Mouse (Mus musculus) left cerebral cortex, postnatal 25 days (tissue): ENCODE measurements around the gene Adat1. TPM values are rescaled to one million over a fixed set of nuclear protein-coding genes. Genes with fewer than 3 reads are reported as not detected.
A peak's percentile ranks its signal among the peaks of the same experiment; 100 is the strongest.
"Not testable (repeated sequence)": the region's sequence is repeated elsewhere in the genome, so short reads cannot be mapped to it uniquely, and the experiment has no call there.

Experiments used
- DNase-seq, 2 experiments: peaks; one replicate each; pipeline ENCODE4 v3.0.0; 2022; ENCODE audit warnings: low spot score in 2 of 2, mixed read lengths in 1 of 2
- intact Hi-C: fragments of 180-260 bp; cut with DNase I; formaldehyde crosslinking; loops from one replicate; pipeline ENCODE4 v1.15.1; 2025
- total RNA-seq, 2 experiments: library from RNA; stranded (reverse); gene quantifications; 2 replicates each; pipeline ENCODE4 v1.2.3; 2021

The Adat1 gene
- total RNA-seq, 2 experiments from 2014 or later = 5.4 to 6.6 TPM

DNA sequence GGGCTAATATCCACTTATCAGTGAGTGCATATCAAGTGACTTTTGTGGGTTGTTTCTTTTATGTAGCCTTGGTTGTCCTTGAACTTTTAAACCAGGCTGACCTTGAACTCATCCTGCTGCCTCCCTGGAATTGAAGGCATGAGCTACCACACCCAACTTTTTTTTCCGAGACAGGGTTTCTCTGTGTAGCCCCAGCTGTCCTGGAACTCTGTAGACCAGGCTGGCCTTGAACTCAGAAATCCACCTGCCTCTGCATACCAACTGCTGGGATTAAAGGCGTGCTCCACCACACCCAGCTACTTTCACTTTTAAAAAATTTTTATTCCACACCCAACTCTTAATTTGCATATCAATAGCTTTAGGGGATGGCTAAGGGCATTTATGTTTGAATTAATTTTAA lies 48.6 kb downstream of the Adat1 start:
- DNase-seq = no peak
- intact Hi-C loops = no loop called here

- intact Hi-C loops = loop anchor here (2.0 kb wide), 1 partner anchor 50 kb away; no protein-coding TSS in a partner anchor
- peak in 1 of 2 experiments; percentile 29 for DNase-seq
Observed at GRCm38 (mm10) chr8:111941101-111941454, 51.0 kb downstream of the Adat1 start.

DNA sequence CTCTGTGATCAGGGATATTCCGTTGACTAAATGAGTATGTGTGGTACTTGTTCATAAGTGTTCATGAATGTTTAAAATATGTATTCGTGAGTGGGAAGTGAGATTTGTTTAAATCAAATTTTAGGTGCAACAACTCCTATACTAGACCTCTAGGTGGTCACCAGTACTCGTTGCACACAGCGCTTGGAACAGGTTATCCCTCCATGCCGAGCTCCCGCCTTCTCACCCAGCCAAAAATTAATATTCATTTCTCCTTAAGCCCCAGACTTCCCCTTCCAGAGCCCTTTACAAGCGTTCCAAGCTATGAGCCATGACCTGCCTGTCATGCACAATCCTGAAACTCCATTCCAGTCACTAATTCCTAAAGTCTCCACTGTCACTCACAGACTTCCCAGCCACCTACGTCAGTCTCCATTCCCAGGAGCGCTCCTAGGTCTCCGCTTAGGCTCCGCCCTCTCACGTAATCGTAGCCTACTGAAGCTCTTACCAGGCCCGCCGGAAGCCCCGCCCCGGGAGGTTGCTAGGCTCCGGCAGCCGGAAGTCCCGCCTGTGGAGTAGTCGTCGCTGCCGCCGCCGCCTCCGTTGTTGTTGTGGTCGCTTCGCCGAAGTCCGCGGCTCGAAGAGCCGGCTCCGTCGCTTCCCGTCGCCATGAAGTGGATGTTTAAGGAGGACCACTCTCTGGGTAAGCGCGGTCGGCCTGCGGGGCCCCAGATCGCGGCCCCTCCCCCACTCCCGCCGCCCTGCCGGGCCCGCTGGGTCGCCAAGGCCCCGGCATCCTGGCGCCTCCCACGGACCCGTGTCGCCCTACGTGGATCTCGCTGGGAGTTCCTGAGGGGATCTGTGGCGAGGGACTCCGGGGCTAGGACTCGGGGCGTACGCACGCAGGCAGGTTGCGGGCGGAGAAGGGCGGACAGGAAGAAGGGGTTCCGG lies 51.7 kb downstream of the Adat1 start, which contains the start of gene Gabarapl2:
Gene Gabarapl2 (plus strand): TSS at position 533 of the 930 bp plus-strand sequence.
- peak; percentile 98 for DNase-seq
- intact Hi-C loops = loop anchor here (2.0 kb wide), 1 partner anchor 50 kb away; no protein-coding TSS in a partner anchor

GRCm38 (mm10) chr8:111939516-111940142 lies 52.5 kb downstream of the Adat1 start:
- intact Hi-C loops = loop anchor here (2.0 kb wide), 1 partner anchor 51 kb away; no protein-coding TSS in a partner anchor

DNA sequence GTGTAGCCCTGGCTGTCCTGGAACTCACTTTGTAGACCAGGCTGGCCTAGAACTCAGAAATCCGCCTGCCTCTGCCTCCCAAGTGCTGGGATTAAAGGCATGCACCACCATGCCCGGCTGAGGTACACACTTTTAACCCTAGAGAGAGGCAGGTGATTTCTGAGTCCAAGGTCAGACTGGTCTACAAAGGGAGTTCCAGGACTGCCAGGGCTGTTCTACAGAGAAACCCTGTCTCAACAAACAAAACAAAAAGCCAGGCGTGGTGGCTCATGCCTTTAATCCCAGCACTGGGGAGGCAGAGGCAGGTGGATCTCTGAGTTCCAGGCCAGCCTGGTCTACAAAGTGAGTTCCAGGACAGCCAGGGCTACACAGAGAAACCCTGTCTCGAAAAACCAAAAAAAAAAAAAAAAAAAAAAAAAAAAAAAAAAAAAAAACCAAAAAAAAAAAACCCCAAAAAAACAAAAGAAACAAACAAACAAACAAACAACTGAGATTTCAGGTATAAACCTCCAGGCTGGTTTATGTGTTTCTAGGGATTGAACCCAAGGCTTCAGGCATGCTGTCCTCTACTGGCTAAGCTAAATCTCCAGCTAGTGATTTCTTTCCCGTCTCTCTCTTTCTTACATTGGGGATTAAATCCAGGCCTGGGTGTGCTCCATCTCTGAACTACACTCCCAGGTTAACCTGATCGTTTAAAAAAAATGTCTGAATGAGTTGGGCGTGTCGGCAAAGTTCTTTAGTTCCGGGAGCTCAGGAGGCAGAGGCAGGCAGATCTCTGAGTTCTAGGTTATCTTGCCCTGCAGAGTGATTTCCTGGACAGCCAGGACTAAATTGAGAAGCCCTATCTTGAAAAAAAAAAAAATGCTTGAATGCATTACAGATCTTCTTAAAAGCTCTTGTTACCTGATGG lies 53.8 kb downstream of the Adat1 start:
- intact Hi-C loops, DNase-seq: not testable (repeated sequence)

More at GRCm38 (mm10) chr8:111939516-111940142, 52.5 kb downstream of the Adat1 start:
- no peak for DNase-seq

DNA sequence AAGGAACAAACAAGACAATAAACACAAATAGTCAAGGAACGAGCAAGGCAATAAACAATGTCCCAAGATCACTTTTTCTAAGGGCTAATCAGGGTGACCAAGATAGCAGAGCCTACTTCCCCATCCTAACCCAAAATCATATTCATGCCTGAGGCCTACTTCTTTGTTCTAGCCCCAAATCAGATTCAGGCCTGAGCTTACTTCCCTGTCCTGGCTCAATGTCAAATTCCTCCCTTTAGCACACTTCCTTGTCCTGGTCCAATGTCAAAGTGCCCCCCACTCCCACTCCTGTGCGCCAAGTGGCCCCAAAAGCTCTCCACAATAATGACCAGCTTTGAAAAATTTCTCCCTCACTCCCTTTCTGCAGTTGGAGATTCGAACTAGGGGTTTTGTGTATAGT lies 54.9 kb downstream of the Adat1 start:
- no peak for DNase-seq
- intact Hi-C loops = no loop called here

DNA sequence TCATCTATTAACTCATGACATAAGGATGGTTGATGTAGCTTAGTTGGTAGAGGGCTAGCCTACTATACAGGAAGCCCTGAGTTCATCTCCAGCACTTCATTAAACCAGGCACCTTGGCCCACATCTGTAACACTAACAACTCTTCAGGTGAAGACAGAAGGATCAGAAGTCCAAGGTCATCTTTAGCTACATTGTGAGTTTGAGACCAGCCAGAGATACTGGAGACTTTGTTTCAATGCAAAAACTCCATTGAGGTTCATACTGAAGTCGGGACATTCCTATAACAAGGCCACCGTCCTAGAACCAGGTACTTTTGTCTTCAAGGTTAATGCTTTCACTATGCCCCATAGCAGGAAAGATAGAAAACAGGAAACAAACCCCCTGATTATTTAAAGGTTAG lies 57.9 kb downstream of the Adat1 start:
- no peak for DNase-seq
- intact Hi-C loops = no loop called here

GRCm38 (mm10) chr8:111933348-111934076 lies 58.6 kb downstream of the Adat1 start, which contains the start of gene Tmem231:
Gene Tmem231 (minus strand): TSS chr8:111933881.
- intact Hi-C loops = no loop called here
- peak; percentile 90 to 97 for DNase-seq

GRCm38 (mm10) chr8:111932580-111933336 lies 59.3 kb downstream of the Adat1 start:
- intact Hi-C loops = no loop called here
- DNase-seq = peak; percentile 20 to 32

GRCm38 (mm10) chr8:111931721-111932120 lies 60.4 kb downstream of the Adat1 start:
- intact Hi-C loops = no loop called here
- no peak for DNase-seq

GRCm38 (mm10) chr8:111929648-111930344 lies 62.3 kb downstream of the Adat1 start:
- no peak for DNase-seq

GRCm38 (mm10) chr8:111924976-111925375 lies 67.1 kb downstream of the Adat1 start:
- intact Hi-C loops = no loop called here

More at GRCm38 (mm10) chr8:111929648-111930344, 62.3 kb downstream of the Adat1 start:
- intact Hi-C loops = no loop called here

DNA sequence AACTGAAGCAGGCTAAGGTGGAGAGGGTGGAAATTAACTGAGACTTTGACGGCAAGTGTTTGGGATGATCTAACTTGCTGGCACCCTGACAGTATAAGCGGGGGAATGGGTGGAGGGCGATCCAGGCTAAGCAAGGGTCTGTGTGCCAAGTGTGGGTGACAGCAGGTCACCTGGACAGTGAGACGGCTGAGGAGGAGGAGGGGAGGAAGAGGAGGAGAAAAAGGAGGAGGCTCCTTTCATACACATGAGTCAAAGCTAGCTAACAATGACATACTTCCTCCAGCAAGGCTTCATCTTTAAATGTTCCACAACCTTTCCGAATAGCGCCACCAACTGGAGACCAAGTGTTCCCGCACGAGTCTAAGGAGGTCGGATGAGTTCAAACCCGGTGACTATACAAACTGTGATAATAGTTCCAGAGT lies 68.7 kb downstream of the Adat1 start:
- peak; percentile 25 to 57 for DNase-seq
- intact Hi-C loops = no loop called here

More at GRCm38 (mm10) chr8:111924976-111925375, 67.1 kb downstream of the Adat1 start:
- no peak for DNase-seq

DNA sequence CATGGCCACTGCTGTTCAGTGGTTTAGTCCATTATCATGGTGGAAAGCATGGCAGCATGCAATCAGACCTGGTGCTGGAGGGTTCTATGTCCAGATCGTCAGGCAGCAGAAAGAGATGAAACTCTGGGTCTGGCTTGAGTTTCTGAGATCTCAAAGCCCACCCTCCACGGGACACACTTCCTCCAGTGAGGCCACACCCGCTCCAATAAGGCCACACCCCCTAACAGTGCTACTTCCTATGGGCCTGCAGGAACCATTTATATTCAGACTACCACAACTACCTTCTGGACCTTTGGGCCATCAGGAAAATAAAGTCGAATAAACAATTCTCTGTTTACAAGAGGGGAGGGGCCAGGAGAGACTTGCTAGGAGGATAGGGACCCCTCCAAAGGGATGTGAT lies 71.1 kb downstream of the Adat1 start:
- intact Hi-C loops = no loop called here
- DNase-seq = no peak

GRCm38 (mm10) chr8:111919663-111920062 lies 72.4 kb downstream of the Adat1 start:
- intact Hi-C loops = no loop called here
- DNase-seq = no peak
